Mouse (Mus musculus) heart, adult 8-10 months (tissue): ENCODE measurements around the gene Rab4a. TPM values are rescaled to one million over a fixed set of nuclear protein-coding genes. Genes with fewer than 3 reads are reported as not detected.
A peak's percentile ranks its signal among the peaks of the same experiment; 100 is the strongest.
"Not testable (repeated sequence)": the region's sequence is repeated elsewhere in the genome, so short reads cannot be mapped to it uniquely, and the experiment has no call there.

Experiments used
- DNase-seq: peaks from one replicate; pipeline ENCODE4 v3.0.0; 2022; ENCODE audit warnings: low spot score
- total RNA-seq, 4 experiments: library from RNA; stranded (reverse); gene quantifications; 2 replicates each; pipeline ENCODE4 v1.2.4; 2022

The Rab4a gene
- total RNA-seq, 4 experiments from 2014 or later: 9.4 to 14.1 (median 11.6) TPM

- no peak for DNase-seq
Measured at GRCm38 (mm10) chr8:123788416-123789170, 17.2 kb upstream of the Rab4a start.

GRCm38 (mm10) chr8:123789461-123789860 is 16.3 kb upstream of the Rab4a start:
- no peak for DNase-seq

- peak; percentile 83 for DNase-seq
Measured at GRCm38 (mm10) chr8:123789970-123790369, 15.8 kb upstream of the Rab4a start.

- no peak for DNase-seq
Measured at GRCm38 (mm10) chr8:123791101-123791844, 14.5 kb upstream of the Rab4a start.

GRCm38 (mm10) chr8:123791845-123792225 is 13.9 kb upstream of the Rab4a start:
- DNase-seq: no peak

GRCm38 (mm10) chr8:123793900-123794299 is 11.9 kb upstream of the Rab4a start:
- no peak for DNase-seq

GRCm38 (mm10) chr8:123794766-123795165 is 11.0 kb upstream of the Rab4a start:
- no peak for DNase-seq

GRCm38 (mm10) chr8:123796758-123797157 is 9.0 kb upstream of the Rab4a start:
- no peak for DNase-seq

- no peak for DNase-seq
Measured at GRCm38 (mm10) chr8:123797928-123798327, 7.9 kb upstream of the Rab4a start.

- no peak for DNase-seq
Measured at GRCm38 (mm10) chr8:123799434-123799833, 6.4 kb upstream of the Rab4a start.

- no peak for DNase-seq
Measured at GRCm38 (mm10) chr8:123799885-123800284, 5.9 kb upstream of the Rab4a start.

GRCm38 (mm10) chr8:123800867-123801266 is 4.9 kb upstream of the Rab4a start:
- no peak for DNase-seq

- no peak for DNase-seq
Measured at GRCm38 (mm10) chr8:123801538-123801937, 4.2 kb upstream of the Rab4a start.

- no peak for DNase-seq
Measured at GRCm38 (mm10) chr8:123803639-123804038, 2.1 kb upstream of the Rab4a start.

- no peak for DNase-seq
Measured at GRCm38 (mm10) chr8:123804586-123804985, 1.2 kb upstream of the Rab4a start.

GRCm38 (mm10) chr8:123805209-123805717 is 522 bp upstream of the Rab4a start:
- DNase-seq: no peak

GRCm38 (mm10) chr8:123806374-123806935 is 670 bp downstream of the Rab4a start:
- no peak for DNase-seq

- DNase-seq: no peak
Measured at GRCm38 (mm10) chr8:123807024-123807431, 1.2 kb downstream of the Rab4a start.

GRCm38 (mm10) chr8:123807852-123808573 is 2.2 kb downstream of the Rab4a start:
- no peak for DNase-seq

GRCm38 (mm10) chr8:123808671-123809070 is 2.9 kb downstream of the Rab4a start:
- no peak for DNase-seq

GRCm38 (mm10) chr8:123809342-123809741 is 3.6 kb downstream of the Rab4a start:
- not testable (repeated sequence) for DNase-seq

GRCm38 (mm10) chr8:123812227-123812626 is 6.4 kb downstream of the Rab4a start:
- no peak for DNase-seq
